ENCODE assay signal across 8 mouse cellular contexts in genomic region chr3:117868637-117869323, GRCm38 (mm10). TPM values are rescaled to one million over a fixed set of nuclear protein-coding genes. Genes with fewer than 3 reads are reported as not detected.
DNase-seq lines count a peak whose midpoint lies in the region; ATAC-seq and TF ChIP-seq lines count a peak whose summit lies in the region.

Gene Snx7 (minus strand): TSS chr3:117868936.

- peak within 1 kb of the TSS; percentile 51 for H3K4me3 ChIP-seq in forebrain, embryonic 13.5 days
- H3K4me3 ChIP-seq in heart, embryonic 16.5 days (ENCODE audit: low read length), result peak within 1 kb of the TSS; percentile 82
- H3K4me3 ChIP-seq in liver, embryonic 13.5 days (replicated peaks), result peak within 1 kb of the TSS; percentile 61
- H3K4me3 ChIP-seq in stomach, postnatal 0 days (ENCODE audit: low read depth, low read length), result peak within 1 kb of the TSS; percentile 65

- no peak for TF ChIP-seq EP300 in stomach, postnatal 0 days (optimal IDR thresholded peaks at IDR 0.05)

- no peaks in the 10 kb centered on the region for H3K27me3 ChIP-seq in forebrain, embryonic 13.5 days
- no peaks in the 10 kb centered on the region for H3K27me3 ChIP-seq in heart, embryonic 16.5 days (ENCODE audit: control insufficient read depth, insufficient read depth, low read length)
- H3K27me3 ChIP-seq in liver, embryonic 13.5 days, result no peaks in the 10 kb centered on the region
- no peaks in the 10 kb centered on the region for H3K27me3 ChIP-seq in stomach, postnatal 0 days (ENCODE audit: control insufficient read depth, insufficient read depth, low read length)

- no peaks in the 10 kb centered on the region for H3K36me3 ChIP-seq in forebrain, embryonic 13.5 days (ENCODE audit: poor library complexity, severe bottlenecking)
- H3K36me3 ChIP-seq in heart, embryonic 16.5 days (ENCODE audit: control insufficient read depth, insufficient read depth), result no peaks in the 10 kb centered on the region
- H3K36me3 ChIP-seq in liver, embryonic 13.5 days, result no peaks in the 10 kb centered on the region
- H3K36me3 ChIP-seq in stomach, postnatal 0 days (ENCODE audit: control insufficient read depth, insufficient read depth, low read length), result no peaks in the 10 kb centered on the region

- peak; percentile 45; the same call in 1 of the 2 replicates for TF ChIP-seq CTCF in stomach, postnatal 0 days (IDR thresholded peaks at IDR 0.05; ENCODE audit: low read depth)

- ATAC-seq in forebrain, embryonic 13.5 days, result peak; percentile 100
- peak; percentile 100 for ATAC-seq in heart, embryonic 16.5 days (replicated peaks; ENCODE audit: extremely low read depth, insufficient read depth, low FRiP score)
- ATAC-seq in liver, embryonic 13.5 days (ENCODE audit: low read depth), result peak; percentile 99
- peak; percentile 100 for ATAC-seq in stomach, postnatal 0 days (ENCODE audit: low FRiP score, low TSS enrichment)

- no peaks in the 10 kb centered on the region for H3K9me3 ChIP-seq in forebrain, embryonic 13.5 days (replicated peaks)
- no peaks in the 10 kb centered on the region for H3K9me3 ChIP-seq in heart, embryonic 16.5 days (replicated peaks; ENCODE audit: control insufficient read depth, low read length)
- no peaks in the 10 kb centered on the region for H3K9me3 ChIP-seq in liver, embryonic 13.5 days (replicated peaks)
- no peaks in the 10 kb centered on the region for H3K9me3 ChIP-seq in stomach, postnatal 0 days (ENCODE audit: control insufficient read depth, low read length)

- peak within 1 kb of the TSS; percentile 71 for H3K9ac ChIP-seq in forebrain, embryonic 13.5 days
- H3K9ac ChIP-seq in heart, embryonic 16.5 days (ENCODE audit: low read length), result peak within 1 kb of the TSS; percentile 87
- peak within 1 kb of the TSS; percentile 66 for H3K9ac ChIP-seq in liver, embryonic 13.5 days
- peak within 1 kb of the TSS; percentile 79 for H3K9ac ChIP-seq in stomach, postnatal 0 days (ENCODE audit: low read length)

- no peak within 1 kb of the TSS for H3K27ac ChIP-seq in forebrain, embryonic 13.5 days
- H3K27ac ChIP-seq in heart, embryonic 16.5 days (ENCODE audit: low read length), result peak within 1 kb of the TSS; percentile 91
- H3K27ac ChIP-seq in liver, embryonic 13.5 days, result no peak within 1 kb of the TSS
- H3K27ac ChIP-seq in stomach, postnatal 0 days (replicated peaks), result peak within 1 kb of the TSS; percentile 91

- peak within 1 kb of the TSS; percentile 72 for H3K4me2 ChIP-seq in forebrain, embryonic 13.5 days
- peak within 1 kb of the TSS; percentile 76 for H3K4me2 ChIP-seq in heart, embryonic 16.5 days (ENCODE audit: low read depth, low read length)
- peak within 1 kb of the TSS; percentile 70 for H3K4me2 ChIP-seq in liver, embryonic 13.5 days
- H3K4me2 ChIP-seq in stomach, postnatal 0 days (replicated peaks; ENCODE audit: low read depth), result peak within 1 kb of the TSS; percentile 76

- under 1% methylated on average over 46 of the region's 53 CpGs for WGBS in forebrain, embryonic 13.5 days
- under 1% methylated on average over 53 of the region's 53 CpGs for WGBS in heart, embryonic 16.5 days
- under 1% methylated on average over 40 of the region's 53 CpGs for WGBS in liver, embryonic 13.5 days (ENCODE audit: insufficient replicate concordance)
- WGBS in stomach, postnatal 0 days, result 0% methylated on average over 48 of the region's 53 CpGs

- peak; percentile 78 for DNase-seq in 3T3-L1 (ENCODE audit: low read depth, low spot score)
- DNase-seq in c-Kit-positive CD71-positive TER-119-negative erythroid progenitor cells, embryonic 14.5 days (ENCODE audit: low read depth), result peak; percentile 44
- peak; percentile 91 to 95 for DNase-seq in kidney, postnatal 36 days
- DNase-seq in liver, embryonic 13.5 days, result peak; percentile 63
- peak; percentile 1 to 2 for DNase-seq in natural killer cell, adult 2 months (ENCODE audit: low spot score in 2 of 2)
- DNase-seq in stomach, postnatal 0 days (ENCODE audit: low spot score), result peak; percentile 94

- H3K4me1 ChIP-seq in forebrain, embryonic 13.5 days, result peaks cover 12% of the 10 kb centered on the region; the same call in 1 of the 2 replicates
- H3K4me1 ChIP-seq in heart, embryonic 16.5 days (ENCODE audit: control insufficient read depth, insufficient read depth, low read length), result peaks cover 20% of the 10 kb centered on the region
- H3K4me1 ChIP-seq in liver, embryonic 13.5 days (replicated peaks), result peaks cover 9% of the 10 kb centered on the region
- no peaks in the 10 kb centered on the region; the same call in 1 of the 2 replicates for H3K4me1 ChIP-seq in stomach, postnatal 0 days (replicated peaks; ENCODE audit: control insufficient read depth, insufficient read depth)

RNA-seq across cellular contexts. Expression of gene Snx7, which starts in this region (rescaled TPM):
- 9.2 and 10.0 TPM in 2 replicates for polyA plus RNA-seq in forebrain, embryonic 13.5 days (2015; fragmentation: Nextera tagmentation; extraction: Ambion mirVana)
- polyA plus RNA-seq in heart, embryonic 16.5 days (2015; fragmentation: Nextera tagmentation; extraction: Ambion mirVana), result 39.5 and 40.2 TPM in 2 replicates
- 13.2 and 15.8 TPM in 2 replicates for polyA plus RNA-seq in liver, embryonic 13.5 days (2015; fragmentation: Nextera tagmentation; extraction: Ambion mirVana)
- 35.2 and 38.4 TPM in 2 replicates for polyA plus RNA-seq in stomach, postnatal 0 days (2015; fragmentation: Nextera tagmentation; extraction: Ambion mirVana)

Comparison
In these comparisons a context has a peak if more than half of its experiments do, and no peak if none do; other contexts are left out.
1. DNase-seq: peak in every context shown above with its lines; median percentile 94 in stomach, postnatal 0 days; 93 in kidney, postnatal 36 days; 78 in 3T3-L1; 63 in liver, embryonic 13.5 days; 44 in c-Kit-positive CD71-positive TER-119-negative erythroid progenitor cells, embryonic 14.5 days; 2 in natural killer cell, adult 2 months.
2. H3K27ac ChIP-seq: peak in heart, embryonic 16.5 days (single experiment) and stomach, postnatal 0 days (single experiment); none in forebrain, embryonic 13.5 days (single experiment) and liver, embryonic 13.5 days (single experiment).
3. Peak in every context shown above with its lines, with median percentiles within 50 percentile points of each other: ATAC-seq, H3K4me2 ChIP-seq, H3K4me3 ChIP-seq and H3K9ac ChIP-seq.